Mouse (Mus musculus): Measurements from ENCODE around the gene Fkbp3.

- TF ChIP-seq CTCF (IDR thresholded peaks at IDR 0.05; ENCODE audit: low read depth) = no peak
- no peak for TF ChIP-seq EP300 (IDR thresholded peaks at IDR 0.05; ENCODE audit: low read depth)
Measured at GRCm38 (mm10) chr12:65075733-65076310, 2.0 kb upstream of the Fkbp3 start.

All from liver, postnatal 0 days (tissue).